Mouse (Mus musculus) MEL (cell line): ENCODE measurements around the gene Il4. TPM values are rescaled to one million over a fixed set of nuclear protein-coding genes. Genes with fewer than 3 reads are reported as not detected.

ENCODE experiments used
- DNase-seq: peaks from one replicate; pipeline ENCODE4 v3.0.0; 2011; ENCODE audit warnings: low read depth, low spot score
- H3K27ac ChIP-seq: 2 replicates; pipeline ENCODE4 v1.5.1; 2012; ENCODE audit warnings: low read depth, mild to moderate bottlenecking, control low read depth, low read length, moderate library complexity; ENCODE audit not compliant: control insufficient read depth
- H3K27me3 ChIP-seq, 2 experiments: fragments of 150-350 bp in 1 of 2; sonication (generic) in 1 of 2; 2 replicates each; pipeline ENCODE4 v1.6.1; 2012; ENCODE audit warnings: low read length in 2 of 2, mild to moderate bottlenecking in 2 of 2, improper control_type of control experiment in 1 of 2, moderate library complexity in 1 of 2; ENCODE audit not compliant: insufficient read depth in 2 of 2, control insufficient read depth in 1 of 2
- H3K36me3 ChIP-seq, 2 experiments: 2 replicates each; pipeline ENCODE4 v1.6.1; 2012 to 2014; ENCODE audit warnings: low read length in 2 of 2, improper control_type of control experiment in 1 of 2, inconsistent platforms in 1 of 2, mild to moderate bottlenecking in 1 of 2; ENCODE audit not compliant: insufficient read depth in 2 of 2, control insufficient read depth in 1 of 2
- H3K4me1 ChIP-seq, 2 experiments: fragments of 150-350 bp in 1 of 2; sonication (generic) in 1 of 2; 2 replicates each; pipeline ENCODE4 v1.6.1; 2012; ENCODE audit warnings: low read length in 2 of 2, improper control_type of control experiment in 1 of 2, mild to moderate bottlenecking in 1 of 2; ENCODE audit not compliant: insufficient read depth in 2 of 2, control insufficient read depth in 1 of 2
- H3K4me3 ChIP-seq, 2 experiments: fragments of 150-350 bp in 1 of 2; sonication (generic) in 1 of 2; 2 replicates each; pipeline ENCODE4 v1.5.1; 2012; ENCODE audit warnings: low read depth in 2 of 2, low read length in 2 of 2, mild to moderate bottlenecking in 2 of 2, moderate library complexity in 2 of 2, control low read depth in 1 of 2, improper control_type of control experiment in 1 of 2; ENCODE audit not compliant: control insufficient read depth in 1 of 2, insufficient read depth in 1 of 2
- H3K79me2 ChIP-seq: 2 replicates; pipeline ENCODE4 v1.6.1; 2012; ENCODE audit warnings: mild to moderate bottlenecking, low read length, moderate library complexity; ENCODE audit not compliant: control insufficient read depth, poor library complexity, insufficient read depth
- H3K9ac ChIP-seq: 2 replicates; pipeline ENCODE4 v1.6.1; 2012; ENCODE audit warnings: low read depth, mild to moderate bottlenecking, control low read depth, low read length, moderate library complexity; ENCODE audit not compliant: control insufficient read depth, poor library complexity, severe bottlenecking
- H3K9me3 ChIP-seq: fragments of 150-350 bp; sonication (generic); replicated peaks from 2 replicates; pipeline ENCODE4 v1.6.1; 2012; ENCODE audit warnings: mild to moderate bottlenecking, low read length, improper control_type of control experiment, moderate library complexity; ENCODE audit not compliant: insufficient read depth
- CHD1 ChIP-seq: IDR thresholded peaks from 2 replicates; pipeline ENCODE4 v1.6.1; 2012; ENCODE audit warnings: low read depth, mild to moderate bottlenecking, inconsistent platforms, low read length, improper control_type of control experiment
- CHD2 ChIP-seq: IDR thresholded peaks from 2 replicates; pipeline ENCODE4 v1.6.1; 2011; ENCODE audit warnings: low read length, improper control_type of control experiment
- CTCF ChIP-seq, 3 experiments: IDR thresholded peaks in 2 of 3; conservative IDR thresholded peaks in 1 of 3; 2 replicates each; pipeline ENCODE4 v1.5.1; 2011 to 2012; ENCODE audit warnings: low read length in 3 of 3, low read depth in 2 of 3, mild to moderate bottlenecking in 2 of 3, improper control_type of control experiment in 1 of 3, inconsistent platforms in 1 of 3, mixed read lengths in 1 of 3, moderate library complexity in 1 of 3; ENCODE audit not compliant: control insufficient read depth in 1 of 3, insufficient read depth in 1 of 3, poor library complexity in 1 of 3, severe bottlenecking in 1 of 3
- E2F4 ChIP-seq: IDR thresholded peaks from 2 replicates; pipeline ENCODE4 v1.6.1; 2011; ENCODE audit warnings: low read depth, low read length, improper control_type of control experiment, borderline replicate concordance
- EP300 ChIP-seq, 2 experiments: IDR thresholded peaks; 2 replicates each; pipeline ENCODE4 v1.6.1; 2011; ENCODE audit warnings: improper control_type of control experiment in 2 of 2, low read length in 2 of 2, low read depth in 1 of 2, mild to moderate bottlenecking in 1 of 2
- ETS1 ChIP-seq: IDR thresholded peaks from 2 replicates; pipeline ENCODE4 v1.6.1; 2012; ENCODE audit warnings: low read depth, mild to moderate bottlenecking, inconsistent platforms, low read length, improper control_type of control experiment, moderate library complexity
- GATA1 ChIP-seq: IDR thresholded peaks from 2 replicates; pipeline ENCODE4 v1.6.1; 2011; ENCODE audit warnings: low read depth, low read length, improper control_type of control experiment
- HCFC1 ChIP-seq: IDR thresholded peaks from 2 replicates; pipeline ENCODE4 v1.6.1; 2012; ENCODE audit warnings: low read depth, mild to moderate bottlenecking, inconsistent platforms, low read length, improper control_type of control experiment, moderate library complexity
- JUND ChIP-seq: IDR thresholded peaks from 2 replicates; pipeline ENCODE4 v1.6.1; 2011; ENCODE audit warnings: low read depth, mild to moderate bottlenecking, improper control_type of control experiment, low read length
- MAFK ChIP-seq: IDR thresholded peaks from 2 replicates; pipeline ENCODE4 v1.6.1; 2011; ENCODE audit warnings: low read depth, mild to moderate bottlenecking, low read length, improper control_type of control experiment, borderline replicate concordance
- MYC ChIP-seq: IDR thresholded peaks from 2 replicates; pipeline ENCODE4 v1.6.1; 2011; ENCODE audit warnings: low read depth, mild to moderate bottlenecking, low read length, improper control_type of control experiment, moderate library complexity
- POLR2A ChIP-seq, 2 experiments: IDR thresholded peaks; 2 replicates each; pipeline ENCODE4 v1.6.1; 2011 to 2012; ENCODE audit warnings: low read length in 2 of 2, mild to moderate bottlenecking in 2 of 2, control low read depth in 1 of 2, improper control_type of control experiment in 1 of 2, low read depth in 1 of 2, moderate library complexity in 1 of 2; ENCODE audit not compliant: control insufficient read depth in 1 of 2, insufficient read depth in 1 of 2, poor library complexity in 1 of 2
- POLR2AphosphoS2 ChIP-seq: IDR thresholded peaks from 2 replicates; pipeline ENCODE4 v1.6.1; 2011; ENCODE audit warnings: low read length, improper control_type of control experiment
- POLR2AphosphoS5 ChIP-seq: IDR thresholded peaks from 2 replicates; pipeline ENCODE4 v1.6.1; 2012; ENCODE audit warnings: low read depth, borderline replicate concordance, mild to moderate bottlenecking, inconsistent platforms, low read length, moderate library complexity, mixed read lengths
- RAD21 ChIP-seq: IDR thresholded peaks from 2 replicates; pipeline ENCODE4 v1.6.1; 2011; ENCODE audit warnings: mild to moderate bottlenecking, low read depth, low read length, improper control_type of control experiment
- RCOR1 ChIP-seq: IDR thresholded peaks from 2 replicates; pipeline ENCODE4 v1.6.1; 2012; ENCODE audit warnings: low read depth, mild to moderate bottlenecking, inconsistent platforms, low read length, improper control_type of control experiment
- TCF12 ChIP-seq: IDR thresholded peaks from 2 replicates; pipeline ENCODE4 v1.6.1; 2014; ENCODE audit warnings: low read depth, mild to moderate bottlenecking, inconsistent platforms, low read length, improper control_type of control experiment, moderate library complexity
- USF2 ChIP-seq, 2 experiments: IDR thresholded peaks; 2 replicates each; pipeline ENCODE4 v1.6.1; 2011 to 2012; ENCODE audit warnings: improper control_type of control experiment in 2 of 2, low read length in 2 of 2, borderline replicate concordance in 1 of 2, inconsistent platforms in 1 of 2, low read depth in 1 of 2, mild to moderate bottlenecking in 1 of 2; ENCODE audit not compliant: insufficient read depth in 1 of 2
- ZKSCAN1 ChIP-seq: IDR thresholded peaks from 2 replicates; pipeline ENCODE4 v1.6.1; 2012; ENCODE audit warnings: low read depth, mild to moderate bottlenecking, inconsistent platforms, low read length, improper control_type of control experiment, moderate library complexity
- polyA plus RNA-seq, 2 experiments: library from polyadenylated mRNA; stranded (reverse) in 1 of 2; unstranded in 1 of 2; fragments of >175 nt in 1 of 2; fragments of >200 nt in 1 of 2; gene quantifications; 2 replicates each; pipeline versions ENCODE4 v1.2.1 to v1.2.4; 2012; ENCODE audit warnings: low replicate concordance in 2 of 2, low read depth in 1 of 2; ENCODE audit not compliant: insufficient read length in 2 of 2, insufficient read depth in 1 of 2, missing spikeins in 1 of 2
- total RNA-seq: library from RNA; depleted of rRNA; stranded (reverse); fragments of 300-350 nt; gene quantifications from 2 replicates; pipeline ENCODE4 v1.2.3, GENCODE M21; 2012

Il4 gene
- total and polyA plus RNA-seq, 3 experiments = 4.3 to 10.4 TPM; not detected in 1

DNA sequence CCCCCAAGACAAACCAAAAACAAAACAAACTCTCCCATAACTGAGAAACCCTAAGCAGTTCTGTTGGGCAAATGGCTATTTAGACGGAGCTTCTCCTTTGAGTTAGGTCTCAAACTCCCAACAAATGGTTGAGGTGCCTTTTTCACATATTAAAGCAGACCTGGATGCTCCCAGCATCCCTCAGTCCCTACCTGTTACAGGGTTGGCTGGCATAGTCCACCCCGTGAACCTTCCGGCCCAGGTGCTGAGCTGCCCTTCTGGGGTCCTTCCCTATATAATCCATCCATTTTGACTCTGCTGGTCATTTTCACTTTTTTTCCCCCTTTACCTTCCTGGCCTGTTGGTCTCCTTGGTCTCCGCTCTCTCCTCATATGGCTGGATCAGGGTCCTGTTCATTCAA, 51.8 kb downstream of the Il4 start:
- Histone ChIP-seq H3K4me3 (peak overlapping the region; percentile 74 to 90), H3K27me3 (no peaks in the 10 kb centered on the region), H3K36me3 (peaks cover 0 to 9% of the 10 kb centered on the region in 2 experiments; a peak in 2 of 4 replicates), H3K4me1 (peaks cover 6 to 9% of the 10 kb centered on the region in 2 experiments), H3K79me2 (peaks cover 2% of the 10 kb centered on the region), H3K9me3 (no peaks in the 10 kb centered on the region), H3K27ac (no peak overlapping the region), H3K9ac (peak overlapping the region; percentile 63)
- TF ChIP-seq CTCF (IDR thresholded peaks at IDR 0.05 in 2 of 3, conservative IDR thresholded peaks at IDR 0.05 in 1 of 3; ENCODE audit: control insufficient read depth in 1 of 3, insufficient read depth in 1 of 3, low read depth in 2 of 3, low read length in 3 of 3, poor library complexity in 1 of 3, severe bottlenecking in 1 of 3) (no peak), POLR2A (IDR thresholded peaks at IDR 0.05; ENCODE audit: control insufficient read depth in 1 of 2, insufficient read depth in 1 of 2, low read depth in 1 of 2, low read length in 2 of 2, poor library complexity in 1 of 2) (no peak), JUND (no peak), EP300 (IDR thresholded peaks at IDR 0.05; ENCODE audit: low read depth in 1 of 2, low read length in 2 of 2) (no peak), MAFK (no peak), GATA1 (no peak), ZKSCAN1 (no peak), USF2 (IDR thresholded peaks at IDR 0.05; ENCODE audit: borderline replicate concordance in 1 of 2, insufficient read depth in 1 of 2, low read depth in 1 of 2, low read length in 2 of 2) (no peak)
- no peak for DNase-seq

DNA sequence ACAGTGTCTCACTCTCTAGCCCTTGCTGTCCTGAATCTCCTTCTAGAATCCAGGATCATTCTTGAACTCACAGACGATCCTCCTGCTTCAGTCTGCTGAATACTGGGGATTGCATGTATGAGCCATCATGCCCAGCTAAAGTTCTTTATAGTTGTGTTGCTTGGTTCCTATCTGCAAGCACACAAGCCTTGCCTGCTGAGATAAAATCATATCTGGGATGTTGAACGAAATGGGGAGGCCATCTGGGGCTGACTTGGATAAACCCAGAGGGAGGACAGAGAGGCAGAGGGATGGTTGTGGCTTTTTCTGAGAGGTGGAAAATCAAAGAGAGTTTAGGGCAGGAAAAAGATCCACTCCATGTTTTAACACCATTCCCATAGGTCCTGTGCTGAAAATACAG, 56.5 kb downstream of the Il4 start:
- H3K27ac ChIP-seq = no peak overlapping the region
- no peaks in the 10 kb centered on the region for H3K27me3 ChIP-seq
- DNase-seq = no peak
- peaks cover 0 to 10% of the 10 kb centered on the region in 2 experiments; a peak in 2 of 4 replicates for H3K36me3 ChIP-seq
- H3K4me3 ChIP-seq = no peak overlapping the region
- H3K79me2 ChIP-seq = no peaks in the 10 kb centered on the region
- no peak for TF ChIP-seq E2F4
- no peak for TF ChIP-seq POLR2AphosphoS2
- peak; percentile 53; the same call in 1 of the 2 replicates for TF ChIP-seq ETS1
- TF ChIP-seq POLR2A (IDR thresholded peaks at IDR 0.05; ENCODE audit: control insufficient read depth in 1 of 2, insufficient read depth in 1 of 2, low read depth in 1 of 2, low read length in 2 of 2, poor library complexity in 1 of 2) = no peak
- 0 out of 2 replicates have a peak, but pooled peaks have one; percentile 46 for TF ChIP-seq RCOR1
- TF ChIP-seq JUND = no peak
- no peak for TF ChIP-seq CHD1
- peak; percentile 40 to 72; a peak in 3 of 4 replicates for TF ChIP-seq EP300 (IDR thresholded peaks at IDR 0.05; ENCODE audit: low read depth in 1 of 2, low read length in 2 of 2)
- TF ChIP-seq TCF12 = peak; percentile 90
- TF ChIP-seq POLR2AphosphoS5 = no peak
- TF ChIP-seq MYC = no peak
- no peak for TF ChIP-seq RAD21
- no peak for TF ChIP-seq HCFC1
- TF ChIP-seq GATA1 = peak; percentile 82
- no peak for TF ChIP-seq ZKSCAN1
- TF ChIP-seq CHD2 = no peak
- H3K9me3 ChIP-seq = no peaks in the 10 kb centered on the region
- no peak overlapping the region for H3K9ac ChIP-seq
- peaks cover 11 to 13% of the 10 kb centered on the region in 2 experiments for H3K4me1 ChIP-seq
